In the genomic region with DNA sequence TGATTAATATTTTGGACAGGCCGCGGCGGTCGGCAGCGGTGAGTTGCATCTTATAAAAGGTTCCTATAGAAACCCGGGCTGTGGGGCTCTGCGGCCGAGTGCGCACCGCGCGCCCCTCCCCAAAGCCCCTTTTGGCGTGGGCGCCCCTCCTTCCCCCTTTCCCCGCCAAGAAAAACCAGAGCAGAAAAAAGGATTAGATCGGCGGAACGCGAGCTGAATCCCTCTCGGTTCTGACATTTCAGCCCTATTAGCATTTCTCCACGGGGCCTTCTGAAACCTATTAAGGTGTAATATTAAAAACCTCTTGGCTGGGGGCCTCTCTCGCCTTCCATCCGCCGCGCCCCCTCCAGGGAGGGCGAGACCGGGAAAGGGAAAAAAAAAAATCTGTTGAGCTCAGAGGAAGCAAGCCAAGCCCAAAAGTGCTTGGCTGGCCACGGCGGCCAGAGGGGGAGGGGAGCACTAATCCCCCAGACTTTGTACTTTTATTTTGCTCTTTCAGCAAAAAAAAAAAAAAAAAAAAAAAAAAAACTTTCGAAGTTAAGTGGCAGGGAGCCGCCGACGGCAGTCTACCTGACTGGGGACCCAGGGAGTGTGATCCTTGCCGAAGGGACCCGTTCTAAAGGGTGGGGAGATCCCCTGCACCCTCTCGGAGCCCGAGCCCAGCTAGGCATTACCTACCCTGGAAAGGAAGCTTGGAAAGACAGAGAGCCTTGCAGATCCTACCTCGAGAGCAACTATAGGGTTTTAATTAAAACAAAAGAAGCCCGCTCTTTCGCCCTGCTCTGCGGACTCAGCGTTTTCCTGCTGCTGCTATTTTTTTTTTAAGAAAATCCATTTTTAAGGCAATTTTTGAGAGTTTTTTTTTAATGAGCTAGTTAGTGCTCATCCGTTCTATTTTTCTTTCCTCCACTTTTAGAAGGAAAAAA, we compare ENCODE assay signal across 8 mouse cellular contexts. TPM values are rescaled to one million over a fixed set of nuclear protein-coding genes. Genes with fewer than 3 reads are reported as not detected.
DNase-seq lines count a peak whose midpoint lies in the region; ATAC-seq and TF ChIP-seq lines count a peak whose summit lies in the region.

No protein-coding gene starts in this region.

- peak overlapping the region; percentile 98 for H3K9ac ChIP-seq in forebrain, embryonic 12.5 days
- H3K9ac ChIP-seq in lung, embryonic 14.5 days = peak overlapping the region; percentile 100

- peaks cover 44% of the 10 kb centered on the region for H3K27me3 ChIP-seq in E14TG2a.4 (ENCODE audit: insufficient read depth, low read length)
- H3K27me3 ChIP-seq in forebrain, embryonic 12.5 days = no peaks in the 10 kb centered on the region
- no peaks in the 10 kb centered on the region for H3K27me3 ChIP-seq in lung, embryonic 14.5 days (ENCODE audit: insufficient read depth, low read length)

- H3K4me3 ChIP-seq in E14TG2a.4 (replicated peaks; ENCODE audit: low read length) = peak overlapping the region; percentile 81
- peak overlapping the region; percentile 96 for H3K4me3 ChIP-seq in forebrain, embryonic 12.5 days (replicated peaks)
- peak overlapping the region; percentile 90 for H3K4me3 ChIP-seq in layer of hippocampus, adult 2 months
- peak overlapping the region; percentile 90 for H3K4me3 ChIP-seq in lung, embryonic 14.5 days (ENCODE audit: low read depth, low read length)

- peak overlapping the region; percentile 100 for H3K27ac ChIP-seq in forebrain, embryonic 12.5 days
- H3K27ac ChIP-seq in layer of hippocampus, adult 2 months = peak overlapping the region; percentile 100
- peak overlapping the region; percentile 100 for H3K27ac ChIP-seq in lung, embryonic 14.5 days (ENCODE audit: low read depth)

- H3K4me1 ChIP-seq in E14TG2a.4 (replicated peaks; ENCODE audit: low read depth, low read length) = peaks cover 67% of the 10 kb centered on the region
- peaks cover 19% of the 10 kb centered on the region for H3K4me1 ChIP-seq in forebrain, embryonic 12.5 days
- no peaks in the 10 kb centered on the region for H3K4me1 ChIP-seq in lung, embryonic 14.5 days (ENCODE audit: insufficient read depth)

- under 1% methylated on average over 43 of the region's 43 CpGs for WGBS in forebrain, embryonic 12.5 days
- under 1% methylated on average over 43 of the region's 43 CpGs for WGBS in lung, embryonic 14.5 days

- intact Hi-C loops in heart, postnatal 25 days (cut with DNase I) = no loop called here

- H3K36me3 ChIP-seq in E14TG2a.4 (ENCODE audit: insufficient read depth, low read length) = no peaks in the 10 kb centered on the region
- H3K36me3 ChIP-seq in forebrain, embryonic 12.5 days (replicated peaks) = peaks cover 14% of the 10 kb centered on the region
- H3K36me3 ChIP-seq in lung, embryonic 14.5 days (ENCODE audit: insufficient read depth) = peaks cover 5% of the 10 kb centered on the region; the same call in 1 of the 2 replicates

- DNase-seq in adrenal gland, postnatal 36 days = peak; percentile 76 to 87
- peak; percentile 70 for DNase-seq in heart, postnatal 25 days (ENCODE audit: low spot score)
- DNase-seq in layer of hippocampus, adult 2 months (ENCODE audit: low spot score in 2 of 2) = no peak
- peak; percentile 94 for DNase-seq in lung, embryonic 14.5 days
- DNase-seq in ovary, postnatal 14 days (ENCODE audit: low spot score) = peak; percentile 68
- DNase-seq in c-Kit-positive CD71-positive TER-119-positive erythroid progenitor cells, embryonic 14.5 days (ENCODE audit: low spot score) = no peak

- no peak for TF ChIP-seq CTCF in E14TG2a.4 (conservative IDR thresholded peaks at IDR 0.05; ENCODE audit: low read length)
- no peak; the same call in 1 of the 2 replicates for TF ChIP-seq CTCF in layer of hippocampus, adult 2 months (conservative IDR thresholded peaks at IDR 0.05)
- TF ChIP-seq CTCF in lung, embryonic 14.5 days (IDR thresholded peaks at IDR 0.05; ENCODE audit: low read depth) = peak; percentile 15; the same call in 1 of the 2 replicates

- no peak; the same call in 1 of the 2 replicates for ATAC-seq in forebrain, embryonic 12.5 days (ENCODE audit: low FRiP score)
- ATAC-seq in lung, embryonic 14.5 days (ENCODE audit: insufficient read depth) = no peak

- H3K4me2 ChIP-seq in forebrain, embryonic 12.5 days = peak overlapping the region; percentile 92
- H3K4me2 ChIP-seq in lung, embryonic 14.5 days = peak overlapping the region; percentile 97

- H3K9me3 ChIP-seq in E14TG2a.4 (ENCODE audit: low read length) = no peaks in the 10 kb centered on the region
- H3K9me3 ChIP-seq in forebrain, embryonic 12.5 days = no peaks in the 10 kb centered on the region
- H3K9me3 ChIP-seq in lung, embryonic 14.5 days (ENCODE audit: low read depth, low read length) = no peaks in the 10 kb centered on the region

RNA-seq across cellular contexts. Expression of gene Tnrc18, which starts 1.2 kb away (rescaled TPM):
- 10 to 100 TPM; 79.8 to 81.9 TPM for total RNA-seq in adrenal gland, postnatal 36 days (2021)
- 56.8 and 64.6 TPM in 2 replicates for polyA plus RNA-seq in forebrain, embryonic 12.5 days (2016; fragmentation: Nextera tagmentation; extraction: Ambion mirVana)
- 10 to 100 TPM; 50.5 to 59.1 TPM for total RNA-seq in heart, postnatal 25 days (2021)
- total RNA-seq in layer of hippocampus, adult 2 months (2021) = 100 to 1,000 TPM; 142 to 143 TPM
- polyA plus RNA-seq in lung, embryonic 14.5 days (2014; fragmentation: Nextera tagmentation; extraction: Ambion mirVana) = 38.4 and 40.4 TPM in 2 replicates

Comparison
In these comparisons a context has a peak if more than half of its experiments do, and no peak if none do; other contexts are left out.
1. DNase-seq: peak in adrenal gland, postnatal 36 days (2 of 2), heart, postnatal 25 days (single experiment), lung, embryonic 14.5 days (single experiment) and ovary, postnatal 14 days (single experiment); none in layer of hippocampus, adult 2 months (0 of 2) and c-Kit-positive CD71-positive TER-119-positive erythroid progenitor cells, embryonic 14.5 days (single experiment).
2. Peak in every context shown above with its lines, with median percentiles within 50 percentile points of each other: H3K4me3 ChIP-seq and H3K27ac ChIP-seq.